Mouse (Mus musculus) thymus, postnatal 0 days (tissue): ENCODE measurements around the gene Lats1. TPM values are rescaled to one million over a fixed set of nuclear protein-coding genes. Genes with fewer than 3 reads are reported as not detected.
"Not testable (repeated sequence)": the region's sequence is repeated elsewhere in the genome, so short reads cannot be mapped to it uniquely, and the experiment has no call there.

ENCODE experiments used
- DNase-seq: peaks from one replicate; pipeline ENCODE4 v3.0.0-alpha.2; 2015; ENCODE audit warnings: low spot score
- polyA plus RNA-seq: library from polyadenylated mRNA; unstranded; fragments of >200 nt; fragmentation: Nextera tagmentation; extraction: Ambion mirVana; gene quantifications from 2 replicates; pipeline ENCODE4 v1.2.1, GENCODE M21; 2015

Gene Lats1
- polyA plus RNA-seq, 1 experiment from 2014 or later = 5.2 TPM

- no peak for DNase-seq
Observed at GRCm38 (mm10) chr10:7726501-7726812, 45.4 kb downstream of the Lats1 start.

GRCm38 (mm10) chr10:7727011-7727410 lies 46.0 kb downstream of the Lats1 start:
- DNase-seq = no peak

- DNase-seq = no peak
Observed at GRCm38 (mm10) chr10:7731582-7731981, 50.6 kb downstream of the Lats1 start.

- DNase-seq = no peak
Observed at GRCm38 (mm10) chr10:7737122-7737521, 56.1 kb downstream of the Lats1 start.

- DNase-seq = no peak
Observed at GRCm38 (mm10) chr10:7737914-7738313, 56.9 kb downstream of the Lats1 start.

GRCm38 (mm10) chr10:7745528-7745927 lies 64.5 kb downstream of the Lats1 start:
- DNase-seq = not testable (repeated sequence)

GRCm38 (mm10) chr10:7748752-7749151 lies 67.7 kb downstream of the Lats1 start:
- no peak for DNase-seq

- DNase-seq = no peak
Observed at GRCm38 (mm10) chr10:7757544-7757943, 76.5 kb downstream of the Lats1 start.

Other genes starting within 250 kb of the Lats1 start
- gene Ulbp1, start 207.6 kb upstream of the Lats1 start, polyA plus RNA-seq = 6.7 TPM in 2 replicates
- gene Lrp11, start 91.4 kb upstream of the Lats1 start, polyA plus RNA-seq = 1.2 and 1.3 TPM in 2 replicates
- gene Nup43, start 13.7 kb upstream of the Lats1 start, polyA plus RNA-seq = 41.7 and 42.0 TPM in 2 replicates
- 132 and 140 TPM in 2 replicates for gene Pcmt1, start 78 bp upstream of the Lats1 start, polyA plus RNA-seq
- 67.4 and 74.0 TPM in 2 replicates for gene Katna1, start 44.8 kb downstream of the Lats1 start, polyA plus RNA-seq
- 58.0 and 67.5 TPM in 2 replicates for gene Ginm1, start 111.6 kb downstream of the Lats1 start, polyA plus RNA-seq
- 49.8 and 52.5 TPM in 2 replicates for gene Ppil4, start 111.7 kb downstream of the Lats1 start, polyA plus RNA-seq
- gene Zc3h12d, start 151.3 kb downstream of the Lats1 start, polyA plus RNA-seq = 2.4 and 2.5 TPM in 2 replicates